Mouse (Mus musculus) gastrocnemius, postnatal 10 days (tissue): ENCODE measurements around the gene Fgf11. TPM values are rescaled to one million over a fixed set of nuclear protein-coding genes. Genes with fewer than 3 reads are reported as not detected.

Experiments used
- DNase-seq: peaks from one replicate; pipeline ENCODE4 v3.0.0; 2021; ENCODE audit warnings: mixed read lengths
- total RNA-seq, 2 experiments: library from RNA; stranded (reverse); gene quantifications; 2 replicates each; pipeline ENCODE4 v1.2.3; 2021

Fgf11 gene
- total RNA-seq, 2 experiments from 2014 or later = 10.5 to 12.2 TPM

- no peak for DNase-seq
Observed at GRCm38 (mm10) chr11:69757303-69758089, 44.2 kb downstream of the Fgf11 start.

- DNase-seq = no peak
Observed at GRCm38 (mm10) chr11:69754701-69755100, 47.0 kb downstream of the Fgf11 start.

- DNase-seq = no peak
Observed at GRCm38 (mm10) chr11:69754233-69754632, 47.4 kb downstream of the Fgf11 start.

- DNase-seq = no peak
Observed at GRCm38 (mm10) chr11:69752686-69753085, 49.0 kb downstream of the Fgf11 start.

GRCm38 (mm10) chr11:69751635-69752034 lies 50.0 kb downstream of the Fgf11 start:
- DNase-seq = no peak

Other genes starting within 250 kb of the Fgf11 start
- gene Efnb3, start 241.7 kb downstream of the Fgf11 start, total RNA-seq = 1 to 10 TPM; 1.6 to 2.3 TPM
- 1 to 10 TPM; 4.3 to 5.5 TPM for gene Wrap53, start 221.6 kb downstream of the Fgf11 start, total RNA-seq
- gene Trp53, start 221.5 kb downstream of the Fgf11 start, total RNA-seq = 10 to 100 TPM; 30.9 to 41.2 TPM
- 100 to 1,000 TPM; 351 to 394 TPM for gene Atp1b2, start 195.9 kb downstream of the Fgf11 start, total RNA-seq
- gene Shbg, start 184.0 kb downstream of the Fgf11 start, total RNA-seq = under 1 TPM in 1 of 2 experiments, not detected in 1; 0.54 TPM
- 1 to 10 TPM; 5.6 to 5.7 TPM for gene Sat2, start 179.8 kb downstream of the Fgf11 start, total RNA-seq
- 10 to 100 TPM; 66.3 to 85.0 TPM for gene Fxr2, start 168.9 kb downstream of the Fgf11 start, total RNA-seq
- under 1 TPM in 1 of 2 experiments, not detected in 1; 0.32 TPM for gene Sox15, start 146.5 kb downstream of the Fgf11 start, total RNA-seq
- 10 to 100 TPM; 21.1 to 21.3 TPM for gene Mpdu1, start 139.2 kb downstream of the Fgf11 start, total RNA-seq
- gene Cd68, start 135.7 kb downstream of the Fgf11 start, total RNA-seq = 10 to 100 TPM in 1 of 2 experiments, 1 to 10 TPM in 1; 6.1 to 14.1 TPM
- 100 to 1,000 TPM; 216 to 234 TPM for gene Eif4a1, start 129.4 kb downstream of the Fgf11 start, total RNA-seq
- 10 to 100 TPM; 29.5 to 36.0 TPM for gene Senp3, start 119.8 kb downstream of the Fgf11 start, total RNA-seq
- gene Tnfsf13, start 116.1 kb downstream of the Fgf11 start, total RNA-seq = 1 to 10 TPM; 1.6 to 2.1 TPM
- gene Tnfsf12, start 106.0 kb downstream of the Fgf11 start, total RNA-seq = 10 to 100 TPM; 15.9 to 17.6 TPM
- gene Tnfsfm13, start 105.8 kb downstream of the Fgf11 start, total RNA-seq = 1 to 10 TPM; 2.9 to 4.5 TPM
- 10 to 100 TPM; 45.9 to 49.4 TPM for gene Polr2a, start 43.2 kb downstream of the Fgf11 start, total RNA-seq
- not detected for gene Slc35g3, start 39.9 kb downstream of the Fgf11 start, total RNA-seq
- 10 to 100 TPM; 21.0 to 29.3 TPM for gene Zbtb4, start 35.9 kb downstream of the Fgf11 start, total RNA-seq
- gene Chrnb1, start 5.9 kb downstream of the Fgf11 start, total RNA-seq = 100 to 1,000 TPM; 105 to 124 TPM
- not detected for gene Tmem102, start 3.8 kb upstream of the Fgf11 start, total RNA-seq
- not detected for gene Gm39566, start 13.4 kb upstream of the Fgf11 start, total RNA-seq
- gene Spem2, start 16.6 kb upstream of the Fgf11 start, total RNA-seq = not detected
- not detected for gene Spem1, start 20.3 kb upstream of the Fgf11 start, total RNA-seq
- gene Nlgn2, start 35.9 kb upstream of the Fgf11 start, total RNA-seq = 10 to 100 TPM; 10.3 to 15.9 TPM
- 100 to 1,000 TPM; 121 to 122 TPM for gene Tmem256, start 36.7 kb upstream of the Fgf11 start, total RNA-seq
- 10 to 100 TPM; 25.4 to 27.9 TPM for gene Plscr3, start 44.5 kb upstream of the Fgf11 start, total RNA-seq
- gene Tnk1, start 56.9 kb upstream of the Fgf11 start, total RNA-seq = under 1 TPM; 0.11 to 0.31 TPM
- not detected for gene Tmem95, start 76.2 kb upstream of the Fgf11 start, total RNA-seq
- 1 to 10 TPM; 2.3 to 3.7 TPM for gene Kctd11, start 79.5 kb upstream of the Fgf11 start, total RNA-seq
- gene Acap1, start 93.7 kb upstream of the Fgf11 start, total RNA-seq = 1 to 10 TPM in 1 of 2 experiments, under 1 TPM in 1; 0.42 to 1.0 TPM
- 1 to 10 TPM; 1.8 to 2.4 TPM for gene 2810408A11Rik, start 99.1 kb upstream of the Fgf11 start, total RNA-seq
- 10 to 100 TPM; 31.2 to 31.8 TPM for gene Neurl4, start 99.2 kb upstream of the Fgf11 start, total RNA-seq
- gene Gps2, start 112.0 kb upstream of the Fgf11 start, total RNA-seq = 10 to 100 TPM; 29.0 to 31.3 TPM
- gene Eif5a, start 120.1 kb upstream of the Fgf11 start, total RNA-seq = 100 to 1,000 TPM; 600 to 663 TPM
- 1 to 10 TPM; 2.7 to 4.1 TPM for gene Ybx2, start 133.9 kb upstream of the Fgf11 start, total RNA-seq
- gene Slc2a4, start 146.3 kb upstream of the Fgf11 start, total RNA-seq = 100 to 1,000 TPM; 128 to 165 TPM
- gene Cldn7, start 162.9 kb upstream of the Fgf11 start, total RNA-seq = under 1 TPM in 1 of 2 experiments, not detected in 1; 0.38 TPM
- gene Ctdnep1, start 179.3 kb upstream of the Fgf11 start, total RNA-seq = 100 to 1,000 TPM; 237 to 249 TPM
- gene Elp5, start 180.7 kb upstream of the Fgf11 start, total RNA-seq = 10 to 100 TPM; 46.9 to 53.2 TPM
- 100 to 1,000 TPM; 195 to 228 TPM for gene Gabarap, start 189.3 kb upstream of the Fgf11 start, total RNA-seq
- 10 to 100 TPM; 22.2 to 28.9 TPM for gene Phf23, start 193.9 kb upstream of the Fgf11 start, total RNA-seq
- 10 to 100 TPM in 1 of 2 experiments, 1 to 10 TPM in 1; 8.2 to 14.7 TPM for gene Dvl2, start 198.7 kb upstream of the Fgf11 start, total RNA-seq
- gene Acadvl, start 213.6 kb upstream of the Fgf11 start, total RNA-seq = 100 to 1,000 TPM; 217 to 254 TPM
- 10 to 100 TPM; 16.5 to 28.7 TPM for gene Dlg4, start 215.1 kb upstream of the Fgf11 start, total RNA-seq